Mouse (Mus musculus): Measurements from ENCODE around the gene Itgam. TPM values are rescaled to one million over a fixed set of nuclear protein-coding genes. Genes with fewer than 3 reads are reported as not detected.

The Itgam gene
- total and polyA plus RNA-seq, 3 experiments: 0.07 to 0.30 (median 0.22) TPM

DNA sequence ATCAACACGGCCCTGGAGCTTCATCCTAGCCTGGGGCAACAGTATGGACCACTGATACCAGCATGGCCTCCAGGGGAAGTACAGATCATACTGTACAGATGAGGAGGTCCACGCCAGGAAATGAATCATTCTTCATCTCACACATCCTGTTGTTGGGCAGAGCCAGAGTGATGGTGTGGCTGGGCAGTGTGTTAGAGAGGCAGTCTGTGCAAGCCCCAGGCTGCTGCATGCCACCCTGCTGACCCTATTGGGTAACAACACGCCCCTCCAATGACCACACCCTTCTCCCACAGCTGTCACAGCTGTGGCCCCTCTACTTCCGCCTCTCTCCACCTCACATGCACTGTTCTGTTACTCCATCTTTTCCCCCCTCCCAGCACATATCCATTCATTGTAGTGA lies 11.7 kb upstream of the Itgam start:
- H3K9me3 ChIP-seq (replicated peaks): no peaks in the 10 kb centered on the region
- ATAC-seq (ENCODE audit: extremely low read depth, insufficient number of reproducible peaks, low FRiP score, poor library complexity, severe bottlenecking) (no peak; the same call in 1 of the 2 replicates), DNase-seq (ENCODE audit: low spot score) (no peak)
- no peaks in the 10 kb centered on the region for H3K36me3 ChIP-seq (replicated peaks)
- no peak overlapping the region for H3K4me3 ChIP-seq (ENCODE audit: low read depth, low read length)
- peaks cover 30% of the 10 kb centered on the region for H3K27me3 ChIP-seq (ENCODE audit: insufficient read depth, low read length)
- TF ChIP-seq GATA1 (IDR thresholded peaks at IDR 0.05; ENCODE audit: borderline replicate concordance, low read length) (no peak), CTCF (IDR thresholded peaks at IDR 0.05; ENCODE audit: low read depth, low read length) (no peak), TAL1 (conservative IDR thresholded peaks at IDR 0.05; ENCODE audit: low read depth, low read length) (no peak), POLR2AphosphoS5 (IDR thresholded peaks at IDR 0.05; ENCODE audit: insufficient replicate concordance, low read depth, low read length) (no peak), GATA2 (IDR thresholded peaks at IDR 0.05; ENCODE audit: borderline replicate concordance, low read depth, low read length) (no peak)
- H3K4me1 ChIP-seq (ENCODE audit: insufficient read depth, low read depth, low read length): peaks cover 8% of the 10 kb centered on the region

DNA sequence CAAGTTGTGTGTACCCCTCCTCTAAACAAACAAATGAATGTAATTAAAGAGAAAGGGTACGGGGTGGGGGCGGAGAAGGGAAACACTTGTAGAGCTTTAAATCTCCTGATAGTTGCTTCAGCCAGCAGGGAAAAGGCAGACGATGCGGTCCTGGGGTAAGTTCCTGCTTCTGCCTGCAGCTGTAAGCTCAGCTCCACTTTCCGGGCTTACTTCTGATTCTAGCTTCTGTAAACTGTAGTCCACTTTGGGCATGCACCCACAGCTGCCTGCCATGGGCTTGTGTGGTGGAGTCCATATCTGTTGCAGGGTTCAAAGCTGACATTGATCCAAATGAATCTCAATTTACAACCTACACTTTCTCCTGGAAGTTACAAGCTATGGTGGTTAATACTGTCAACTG lies 9.4 kb upstream of the Itgam start:
- ATAC-seq (ENCODE audit: extremely low read depth, insufficient number of reproducible peaks, low FRiP score, poor library complexity, severe bottlenecking): no peak
- Histone ChIP-seq H3K36me3 (replicated peaks) (no peaks in the 10 kb centered on the region), H3K4me3 (ENCODE audit: low read depth, low read length) (no peak overlapping the region), H3K27me3 (ENCODE audit: insufficient read depth, low read length) (peaks cover 38% of the 10 kb centered on the region), H3K4me1 (ENCODE audit: insufficient read depth, low read depth, low read length) (peaks cover 8% of the 10 kb centered on the region), H3K9me3 (replicated peaks) (no peaks in the 10 kb centered on the region)
- no peak for DNase-seq (ENCODE audit: low spot score)
- TF ChIP-seq TAL1 (conservative IDR thresholded peaks at IDR 0.05; ENCODE audit: low read depth, low read length) (no peak), POLR2AphosphoS5 (IDR thresholded peaks at IDR 0.05; ENCODE audit: insufficient replicate concordance, low read depth, low read length) (no peak)

DNA sequence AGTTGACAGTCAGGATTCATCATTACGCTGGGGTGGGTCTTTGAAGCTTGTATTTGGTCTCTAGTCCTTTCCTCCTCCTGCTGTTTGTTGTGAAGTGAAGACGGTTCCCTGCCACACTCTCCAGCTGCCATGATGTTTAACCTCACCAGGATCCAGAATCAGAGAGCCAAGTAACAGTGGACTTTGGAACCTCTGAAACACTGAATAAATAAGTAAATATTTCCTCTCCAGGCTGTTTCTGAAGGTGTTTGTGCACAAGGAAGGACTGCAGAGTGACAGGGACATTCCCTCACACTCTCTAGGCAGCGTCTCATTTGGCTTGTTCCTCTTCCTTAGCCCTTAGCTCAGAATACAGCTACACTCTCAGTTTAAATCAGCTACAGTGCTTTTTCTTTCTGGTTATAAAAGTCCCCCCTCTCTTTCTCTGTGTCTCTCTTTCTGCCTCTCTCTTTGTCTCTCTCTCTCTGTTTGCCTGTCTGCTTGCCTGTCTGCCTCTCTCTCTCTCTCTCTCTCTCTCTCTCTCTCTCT lies 5.5 kb upstream of the Itgam start:
- TF ChIP-seq GATA1 (IDR thresholded peaks at IDR 0.05; ENCODE audit: borderline replicate concordance, low read length) (no peak), CTCF (IDR thresholded peaks at IDR 0.05; ENCODE audit: low read depth, low read length) (no peak)
- H3K27me3 ChIP-seq (ENCODE audit: insufficient read depth, low read length): peaks cover 38% of the 10 kb centered on the region
- H3K4me3 ChIP-seq (ENCODE audit: low read depth, low read length): no peak overlapping the region
- H3K4me1 ChIP-seq (ENCODE audit: insufficient read depth, low read depth, low read length): no peaks in the 10 kb centered on the region
- DNase-seq (ENCODE audit: low spot score) (no peak), ATAC-seq (ENCODE audit: extremely low read depth, insufficient number of reproducible peaks, low FRiP score, poor library complexity, severe bottlenecking) (no peak)
- no peaks in the 10 kb centered on the region for H3K36me3 ChIP-seq (replicated peaks)
- H3K9me3 ChIP-seq (replicated peaks): no peaks in the 10 kb centered on the region

DNA sequence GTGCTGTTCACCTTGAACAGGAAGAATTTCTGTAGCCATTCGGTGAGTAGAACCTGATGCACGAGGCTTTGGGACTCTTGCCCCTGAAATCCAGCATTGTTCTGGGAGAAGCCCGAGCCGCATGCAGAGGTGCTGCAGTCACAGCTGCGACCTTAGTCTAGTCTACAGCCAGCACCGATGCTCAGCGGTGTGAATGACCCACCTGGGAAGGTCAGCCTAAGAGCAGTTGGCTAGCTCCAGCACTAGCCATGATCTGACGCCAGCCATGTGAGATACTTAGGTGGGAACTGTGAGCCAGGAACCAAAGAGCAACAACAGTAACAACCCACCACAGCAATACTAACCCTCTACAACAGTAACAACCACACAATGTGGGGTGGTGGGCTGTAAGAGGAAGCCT lies 4.6 kb upstream of the Itgam start:
- Histone ChIP-seq H3K27me3 (ENCODE audit: insufficient read depth, low read length) (peaks cover 34% of the 10 kb centered on the region), H3K36me3 (replicated peaks) (no peaks in the 10 kb centered on the region), H3K9me3 (replicated peaks) (no peaks in the 10 kb centered on the region), H3K4me3 (ENCODE audit: low read depth, low read length) (no peak overlapping the region), H3K4me1 (ENCODE audit: insufficient read depth, low read depth, low read length) (no peaks in the 10 kb centered on the region)
- no peak for ATAC-seq (ENCODE audit: extremely low read depth, insufficient number of reproducible peaks, low FRiP score, poor library complexity, severe bottlenecking)
- TF ChIP-seq CTCF (IDR thresholded peaks at IDR 0.05; ENCODE audit: low read depth, low read length) (no peak), TAL1 (conservative IDR thresholded peaks at IDR 0.05; ENCODE audit: low read depth, low read length) (no peak), GATA1 (IDR thresholded peaks at IDR 0.05; ENCODE audit: borderline replicate concordance, low read length) (no peak), GATA2 (IDR thresholded peaks at IDR 0.05; ENCODE audit: borderline replicate concordance, low read depth, low read length) (no peak), POLR2AphosphoS5 (IDR thresholded peaks at IDR 0.05; ENCODE audit: insufficient replicate concordance, low read depth, low read length) (no peak)
- DNase-seq (ENCODE audit: low spot score): no peak

DNA sequence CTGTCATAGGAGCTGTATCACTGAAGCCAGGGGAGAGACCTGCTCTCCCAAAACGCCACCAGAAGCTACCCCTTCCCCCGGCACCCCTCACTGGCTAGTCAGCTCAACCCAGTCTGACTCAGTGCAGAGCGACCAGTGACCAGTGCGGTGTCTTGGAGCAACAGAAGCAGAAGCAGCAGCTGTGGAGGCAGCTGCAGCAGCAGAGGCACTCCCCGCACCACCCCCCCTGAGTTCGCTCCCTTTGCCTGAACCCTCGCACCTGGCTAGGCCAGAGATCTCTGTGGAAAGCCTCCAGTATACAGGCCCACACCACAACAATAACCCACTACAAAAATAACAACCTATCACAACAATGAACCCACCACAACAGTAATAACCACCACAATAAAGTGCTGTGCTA lies 3.9 kb upstream of the Itgam start:
- no peaks in the 10 kb centered on the region for H3K9me3 ChIP-seq (replicated peaks)
- H3K36me3 ChIP-seq (replicated peaks): no peaks in the 10 kb centered on the region
- H3K27me3 ChIP-seq (ENCODE audit: insufficient read depth, low read length): peaks cover 28% of the 10 kb centered on the region
- no peak overlapping the region for H3K4me3 ChIP-seq (ENCODE audit: low read depth, low read length)
- TF ChIP-seq TAL1 (conservative IDR thresholded peaks at IDR 0.05; ENCODE audit: low read depth, low read length): no peak
- no peak for TF ChIP-seq POLR2AphosphoS5 (IDR thresholded peaks at IDR 0.05; ENCODE audit: insufficient replicate concordance, low read depth, low read length)
- TF ChIP-seq GATA2 (IDR thresholded peaks at IDR 0.05; ENCODE audit: borderline replicate concordance, low read depth, low read length): no peak
- TF ChIP-seq CTCF (IDR thresholded peaks at IDR 0.05; ENCODE audit: low read depth, low read length): no peak
- no peak for TF ChIP-seq GATA1 (IDR thresholded peaks at IDR 0.05; ENCODE audit: borderline replicate concordance, low read length)
- no peak for DNase-seq (ENCODE audit: low spot score)
- H3K4me1 ChIP-seq (ENCODE audit: insufficient read depth, low read depth, low read length): no peaks in the 10 kb centered on the region
- ATAC-seq (ENCODE audit: extremely low read depth, insufficient number of reproducible peaks, low FRiP score, poor library complexity, severe bottlenecking): no peak

DNA sequence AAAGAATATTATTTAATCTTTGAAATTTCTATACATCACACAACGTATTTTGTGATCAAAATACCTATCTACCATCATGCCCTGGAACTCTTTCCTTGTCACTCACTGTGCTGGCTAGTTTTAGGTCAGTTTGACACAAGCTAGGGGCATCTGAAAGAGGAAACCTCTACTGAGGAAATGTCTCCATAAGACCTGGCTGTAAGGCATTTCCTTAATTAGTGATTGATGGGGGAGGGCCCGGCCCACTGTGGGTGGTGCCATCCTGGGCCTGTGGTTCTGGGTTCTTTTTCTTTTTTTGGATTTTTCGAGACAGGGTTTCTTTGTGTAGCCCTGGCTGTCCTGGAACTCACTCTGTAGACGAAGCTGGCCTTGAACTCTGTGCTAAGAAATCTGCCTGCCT lies 3.3 kb upstream of the Itgam start:
- H3K36me3 ChIP-seq (replicated peaks): no peaks in the 10 kb centered on the region
- TF ChIP-seq GATA2 (IDR thresholded peaks at IDR 0.05; ENCODE audit: borderline replicate concordance, low read depth, low read length) (no peak), POLR2AphosphoS5 (IDR thresholded peaks at IDR 0.05; ENCODE audit: insufficient replicate concordance, low read depth, low read length) (no peak), TAL1 (conservative IDR thresholded peaks at IDR 0.05; ENCODE audit: low read depth, low read length) (no peak), GATA1 (IDR thresholded peaks at IDR 0.05; ENCODE audit: borderline replicate concordance, low read length) (no peak), CTCF (IDR thresholded peaks at IDR 0.05; ENCODE audit: low read depth, low read length) (no peak)
- no peak overlapping the region for H3K4me3 ChIP-seq (ENCODE audit: low read depth, low read length)
- ATAC-seq (ENCODE audit: extremely low read depth, insufficient number of reproducible peaks, low FRiP score, poor library complexity, severe bottlenecking) (no peak), DNase-seq (ENCODE audit: low spot score) (no peak)
- H3K4me1 ChIP-seq (ENCODE audit: insufficient read depth, low read depth, low read length): no peaks in the 10 kb centered on the region
- H3K27me3 ChIP-seq (ENCODE audit: insufficient read depth, low read length): peaks cover 26% of the 10 kb centered on the region
- no peaks in the 10 kb centered on the region for H3K9me3 ChIP-seq (replicated peaks)

All from G1E (cell line).